Mouse (Mus musculus): Measurements from ENCODE around the gene Shkbp1. TPM values are rescaled to one million over a fixed set of nuclear protein-coding genes. Genes with fewer than 3 reads are reported as not detected.

Shkbp1 gene
- polyA plus RNA-seq, 1 experiment = 214 TPM

GRCm38 (mm10) chr7:27306161-27307160, 49.4 kb downstream of the Shkbp1 start:
- H3K9me3 ChIP-seq = no peaks in the 10 kb centered on the region
- no peak overlapping the region for H3K4me3 ChIP-seq (replicated peaks)
- H3K36me3 ChIP-seq (replicated peaks; ENCODE audit: low read length) = no peaks in the 10 kb centered on the region
- peaks cover 44% of the 10 kb centered on the region for H3K27me3 ChIP-seq (replicated peaks)
- no peak for TF ChIP-seq GATA1 (IDR thresholded peaks at IDR 0.05; ENCODE audit: borderline replicate concordance, low read length)
- TF ChIP-seq FLI1 (IDR thresholded peaks at IDR 0.05; ENCODE audit: low read length) = no peak
- peaks cover 30% of the 10 kb centered on the region for H3K4me1 ChIP-seq

GRCm38 (mm10) chr7:27305091-27305730, 50.6 kb downstream of the Shkbp1 start:
- Histone ChIP-seq H3K36me3 (replicated peaks; ENCODE audit: low read length) (no peaks in the 10 kb centered on the region), H3K27me3 (replicated peaks) (peaks cover 36% of the 10 kb centered on the region), H3K4me3 (replicated peaks) (no peak overlapping the region), H3K4me1 (peaks cover 21% of the 10 kb centered on the region), H3K9me3 (peaks cover 2% of the 10 kb centered on the region; the same call in 1 of the 2 replicates)
- TF ChIP-seq GATA1 (IDR thresholded peaks at IDR 0.05; ENCODE audit: borderline replicate concordance, low read length) (no peak), FLI1 (IDR thresholded peaks at IDR 0.05; ENCODE audit: low read length) (no peak)

- H3K4me3 ChIP-seq (replicated peaks) = no peak overlapping the region
- peaks cover 7% of the 10 kb centered on the region for H3K4me1 ChIP-seq
- no peaks in the 10 kb centered on the region for H3K36me3 ChIP-seq (replicated peaks; ENCODE audit: low read length)
- peaks cover 5% of the 10 kb centered on the region; the same call in 1 of the 2 replicates for H3K9me3 ChIP-seq
- TF ChIP-seq FLI1 (IDR thresholded peaks at IDR 0.05; ENCODE audit: low read length) = no peak
- no peak for TF ChIP-seq GATA1 (IDR thresholded peaks at IDR 0.05; ENCODE audit: borderline replicate concordance, low read length)
- peaks cover 31% of the 10 kb centered on the region for H3K27me3 ChIP-seq (replicated peaks)
Observed at GRCm38 (mm10) chr7:27302172-27302571, 53.6 kb downstream of the Shkbp1 start.

DNA sequence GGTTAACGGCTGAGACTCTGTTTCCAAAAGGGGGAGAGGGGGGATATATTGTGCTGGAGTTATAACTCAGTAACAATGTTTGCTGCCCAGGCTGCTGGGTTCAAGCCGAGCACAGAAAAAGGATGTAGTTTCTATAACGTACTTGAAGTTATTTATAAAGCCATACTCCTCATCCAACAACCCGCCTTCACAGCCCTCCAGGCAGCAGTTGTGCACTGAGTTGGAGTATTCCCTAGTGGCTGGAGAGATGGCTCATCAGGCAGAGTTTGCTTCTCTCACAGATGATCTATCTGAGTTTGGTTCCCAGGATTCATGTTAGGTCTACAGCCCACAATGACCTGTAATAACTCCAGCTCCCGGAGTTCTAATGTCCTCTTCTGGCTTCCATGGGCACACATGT, 55.0 kb downstream of the Shkbp1 start:
- peaks cover 5% of the 10 kb centered on the region; the same call in 1 of the 2 replicates for H3K9me3 ChIP-seq
- H3K4me1 ChIP-seq = peaks cover 7% of the 10 kb centered on the region
- no peak for TF ChIP-seq FLI1 (IDR thresholded peaks at IDR 0.05; ENCODE audit: low read length)
- TF ChIP-seq GATA1 (IDR thresholded peaks at IDR 0.05; ENCODE audit: borderline replicate concordance, low read length) = no peak
- H3K4me3 ChIP-seq (replicated peaks) = no peak overlapping the region
- no peaks in the 10 kb centered on the region for H3K36me3 ChIP-seq (replicated peaks; ENCODE audit: low read length)
- peaks cover 27% of the 10 kb centered on the region for H3K27me3 ChIP-seq (replicated peaks)

DNA sequence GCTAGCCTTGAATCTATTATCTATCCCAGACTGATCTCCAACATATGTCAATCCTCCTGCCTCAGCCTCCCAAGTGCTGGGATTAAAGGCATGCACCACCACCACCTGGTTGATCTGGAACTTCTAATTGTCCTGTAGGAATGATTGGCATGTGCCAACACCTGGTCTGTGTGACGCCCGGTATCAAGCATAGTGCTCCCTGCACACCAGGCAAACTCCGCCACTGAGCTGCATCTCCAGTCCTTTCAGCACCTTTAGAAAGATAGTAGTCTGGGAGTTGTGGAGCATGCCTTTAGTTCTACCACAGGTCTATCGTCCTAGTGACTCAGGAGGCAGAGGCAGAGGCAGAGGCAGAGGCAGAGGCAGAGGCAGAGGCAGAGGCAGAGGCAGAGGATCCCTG, 55.5 kb downstream of the Shkbp1 start:
- no peak for TF ChIP-seq FLI1 (IDR thresholded peaks at IDR 0.05; ENCODE audit: low read length)
- TF ChIP-seq GATA1 (IDR thresholded peaks at IDR 0.05; ENCODE audit: borderline replicate concordance, low read length) = no peak
- Histone ChIP-seq H3K4me3 (replicated peaks) (no peak overlapping the region), H3K36me3 (replicated peaks; ENCODE audit: low read length) (no peaks in the 10 kb centered on the region), H3K4me1 (peaks cover 7% of the 10 kb centered on the region), H3K9me3 (peaks cover 5% of the 10 kb centered on the region; the same call in 1 of the 2 replicates), H3K27me3 (replicated peaks) (peaks cover 24% of the 10 kb centered on the region)

DNA sequence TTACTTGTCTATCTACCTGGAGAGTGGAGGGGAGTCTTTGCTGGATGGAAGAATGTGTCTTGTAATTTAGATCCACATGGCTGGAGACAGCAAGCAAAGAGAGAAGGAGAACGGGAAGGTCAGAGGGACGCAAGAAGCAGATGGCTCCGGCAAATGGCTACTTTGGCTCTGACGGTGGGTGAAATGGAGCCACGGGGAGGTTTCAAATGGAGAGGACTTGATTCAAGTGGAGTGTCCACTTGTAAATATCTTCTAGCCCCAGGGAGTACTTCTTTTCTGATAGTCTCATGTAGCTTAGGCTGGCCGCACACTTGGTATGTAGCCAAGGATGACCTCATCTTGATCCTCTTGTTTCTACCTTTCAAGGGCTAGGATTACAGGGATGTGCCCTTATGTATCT, 57.0 kb downstream of the Shkbp1 start:
- H3K36me3 ChIP-seq (replicated peaks; ENCODE audit: low read length) = no peaks in the 10 kb centered on the region
- H3K4me1 ChIP-seq = peaks cover 7% of the 10 kb centered on the region
- peaks cover 8% of the 10 kb centered on the region; the same call in 1 of the 2 replicates for H3K9me3 ChIP-seq
- H3K4me3 ChIP-seq (replicated peaks) = no peak overlapping the region
- H3K27me3 ChIP-seq (replicated peaks) = peaks cover 16% of the 10 kb centered on the region
- TF ChIP-seq GATA1 (IDR thresholded peaks at IDR 0.05; ENCODE audit: borderline replicate concordance, low read length) = no peak
- no peak for TF ChIP-seq FLI1 (IDR thresholded peaks at IDR 0.05; ENCODE audit: low read length)

- no peak overlapping the region for H3K4me3 ChIP-seq (replicated peaks)
- no peaks in the 10 kb centered on the region for H3K36me3 ChIP-seq (replicated peaks; ENCODE audit: low read length)
- H3K9me3 ChIP-seq = peaks cover 12% of the 10 kb centered on the region; the same call in 1 of the 2 replicates
- peaks cover 17% of the 10 kb centered on the region for H3K27me3 ChIP-seq (replicated peaks)
- H3K4me1 ChIP-seq = peaks cover 7% of the 10 kb centered on the region
- TF ChIP-seq GATA1 (IDR thresholded peaks at IDR 0.05; ENCODE audit: borderline replicate concordance, low read length) (no peak), FLI1 (IDR thresholded peaks at IDR 0.05; ENCODE audit: low read length) (no peak)
Observed at GRCm38 (mm10) chr7:27298033-27298610, 57.7 kb downstream of the Shkbp1 start.

DNA sequence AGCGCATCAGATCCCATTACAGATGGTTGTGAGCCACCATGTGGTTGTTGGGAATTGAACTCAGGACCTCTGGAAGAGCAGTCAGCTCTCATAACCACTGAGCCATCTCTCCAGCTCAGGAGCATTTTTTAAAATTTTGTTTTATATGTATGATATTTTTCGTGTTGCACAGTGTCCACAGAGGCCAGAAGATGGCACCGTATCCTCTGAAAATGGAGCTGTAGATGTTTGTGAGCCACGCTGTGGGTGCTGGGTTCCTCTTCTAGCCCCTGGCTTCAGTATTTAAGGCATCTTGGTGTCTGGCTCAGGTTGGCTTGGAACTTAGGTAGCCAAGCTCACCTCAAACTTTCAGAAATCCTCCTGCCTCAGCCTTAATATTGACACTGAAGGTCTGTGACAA, 59.3 kb downstream of the Shkbp1 start:
- H3K9me3 ChIP-seq = peaks cover 12% of the 10 kb centered on the region; the same call in 1 of the 2 replicates

DNA sequence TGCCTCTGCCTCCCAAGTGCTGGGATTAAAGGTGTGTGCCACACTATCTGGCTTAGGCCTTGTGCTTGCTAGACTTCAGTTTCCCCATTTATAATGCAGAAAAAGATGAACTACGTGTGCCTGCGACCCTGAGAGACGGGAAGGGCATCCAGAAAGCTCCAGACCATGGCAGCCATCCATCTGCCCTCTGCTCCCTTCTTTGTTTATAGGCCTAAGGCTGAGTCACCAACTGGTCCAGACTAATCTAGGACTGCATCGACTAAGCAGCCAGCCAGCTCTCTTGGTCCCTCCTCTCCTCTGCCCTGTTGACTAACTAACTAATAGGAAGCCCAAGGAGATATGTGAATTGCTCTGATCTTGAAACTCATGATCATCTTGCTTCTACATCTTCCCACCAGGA, 59.9 kb downstream of the Shkbp1 start:
- Histone ChIP-seq H3K36me3 (replicated peaks; ENCODE audit: low read length) (no peaks in the 10 kb centered on the region), H3K4me1 (peaks cover 6% of the 10 kb centered on the region; the same call in 1 of the 2 replicates), H3K4me3 (replicated peaks) (no peak overlapping the region), H3K27me3 (replicated peaks) (peaks cover 24% of the 10 kb centered on the region), H3K9me3 (peaks cover 12% of the 10 kb centered on the region; the same call in 1 of the 2 replicates)
- TF ChIP-seq FLI1 (IDR thresholded peaks at IDR 0.05; ENCODE audit: low read length) = no peak
- no peak for TF ChIP-seq GATA1 (IDR thresholded peaks at IDR 0.05; ENCODE audit: borderline replicate concordance, low read length)

More for the DNA sequence above, 59.3 kb downstream of the Shkbp1 start:
- Histone ChIP-seq H3K36me3 (replicated peaks; ENCODE audit: low read length) (no peaks in the 10 kb centered on the region), H3K27me3 (replicated peaks) (peaks cover 22% of the 10 kb centered on the region), H3K4me3 (replicated peaks) (no peak overlapping the region), H3K4me1 (peaks cover 4% of the 10 kb centered on the region; the same call in 1 of the 2 replicates)
- TF ChIP-seq FLI1 (IDR thresholded peaks at IDR 0.05; ENCODE audit: low read length) (no peak), GATA1 (IDR thresholded peaks at IDR 0.05; ENCODE audit: borderline replicate concordance, low read length) (no peak)

Other genes with a start within 250 kb of the Shkbp1 start
- gene Cyp2f2, start 236.1 kb downstream of the Shkbp1 start, polyA plus RNA-seq (2012; ENCODE audit: insufficient read depth, low replicate concordance) = not detected in 2 replicates
- gene Cyp2t4, start 202.3 kb downstream of the Shkbp1 start, polyA plus RNA-seq (2012; ENCODE audit: insufficient read depth, low replicate concordance) = not detected in 2 replicates
- gene Egln2, start 189.2 kb downstream of the Shkbp1 start, polyA plus RNA-seq (2012; ENCODE audit: insufficient read depth, low replicate concordance) = 75.2 and 107 TPM in 2 replicates
- 400 and 700 TPM in 2 replicates for gene Rab4b, start 177.1 kb downstream of the Shkbp1 start, polyA plus RNA-seq (2012; ENCODE audit: insufficient read depth, low replicate concordance)
- not detected in 2 replicates for gene Gm21983, start 174.9 kb downstream of the Shkbp1 start, polyA plus RNA-seq (2012; ENCODE audit: insufficient read depth, low replicate concordance)
- gene Mia, start 174.9 kb downstream of the Shkbp1 start, polyA plus RNA-seq (2012; ENCODE audit: insufficient read depth, low replicate concordance) = not detected in 2 replicates
- 1.0 and 2.3 TPM in 2 replicates for gene BC024978, start 160.2 kb downstream of the Shkbp1 start, polyA plus RNA-seq (2012; ENCODE audit: insufficient read depth, low replicate concordance)
- gene Snrpa, start 159.7 kb downstream of the Shkbp1 start, polyA plus RNA-seq (2012; ENCODE audit: insufficient read depth, low replicate concordance) = 467 and 2,125 TPM in 2 replicates
- 1.0 and 3.0 TPM in 2 replicates for gene Itpkc, start 127.4 kb downstream of the Shkbp1 start, polyA plus RNA-seq (2012; ENCODE audit: insufficient read depth, low replicate concordance)
- gene Coq8b, start 123.0 kb downstream of the Shkbp1 start, polyA plus RNA-seq (2012; ENCODE audit: insufficient read depth, low replicate concordance) = 45.5 and 46.3 TPM in 2 replicates
- gene Numbl, start 97.6 kb downstream of the Shkbp1 start, polyA plus RNA-seq (2012; ENCODE audit: insufficient read depth, low replicate concordance) = 2.0 and 2.4 TPM in 2 replicates
- gene Ltbp4, start 18.3 kb downstream of the Shkbp1 start, polyA plus RNA-seq (2012; ENCODE audit: insufficient read depth, low replicate concordance) = 0.28 TPM in 1 of 2 replicates, not detected in the other
- 1.4 and 7.6 TPM in 2 replicates for gene Gm20479, start 1.4 kb upstream of the Shkbp1 start, polyA plus RNA-seq (2012; ENCODE audit: insufficient read depth, low replicate concordance)
- 0.27 and 0.45 TPM in 2 replicates for gene Sptbn4, start 91.7 kb upstream of the Shkbp1 start, polyA plus RNA-seq (2012; ENCODE audit: insufficient read depth, low replicate concordance)
- 330 and 332 TPM in 2 replicates for gene Blvrb, start 92.0 kb upstream of the Shkbp1 start, polyA plus RNA-seq (2012; ENCODE audit: insufficient read depth, low replicate concordance)
- 28.2 and 88.9 TPM in 2 replicates for gene Sertad3, start 117.7 kb upstream of the Shkbp1 start, polyA plus RNA-seq (2012; ENCODE audit: insufficient read depth, low replicate concordance)
- 159 and 273 TPM in 2 replicates for gene Sertad1, start 130.9 kb upstream of the Shkbp1 start, polyA plus RNA-seq (2012; ENCODE audit: insufficient read depth, low replicate concordance)
- gene Prx, start 143.3 kb upstream of the Shkbp1 start, polyA plus RNA-seq (2012; ENCODE audit: insufficient read depth, low replicate concordance) = 1.7 and 1.8 TPM in 2 replicates
- gene Hipk4, start 167.2 kb upstream of the Shkbp1 start, polyA plus RNA-seq (2012; ENCODE audit: insufficient read depth, low replicate concordance) = 1.6 and 2.1 TPM in 2 replicates
- gene Pld3, start 197.2 kb upstream of the Shkbp1 start, polyA plus RNA-seq (2012; ENCODE audit: insufficient read depth, low replicate concordance) = 66.2 and 97.1 TPM in 2 replicates
- gene 2310022A10Rik, start 197.2 kb upstream of the Shkbp1 start, polyA plus RNA-seq (2012; ENCODE audit: insufficient read depth, low replicate concordance) = 19.6 and 32.1 TPM in 2 replicates
- 72.3 and 86.4 TPM in 2 replicates for gene Akt2, start 235.5 kb upstream of the Shkbp1 start, polyA plus RNA-seq (2012; ENCODE audit: insufficient read depth, low replicate concordance)